Mouse (Mus musculus): ENCODE results near the gene Hmcn1. TPM values are rescaled to one million over a fixed set of nuclear protein-coding genes. Genes with fewer than 3 reads are reported as not detected.

The Hmcn1 gene
- total and polyA plus RNA-seq, 3 experiments = 11.9 to 23.5 (median 13.7) TPM

DNA sequence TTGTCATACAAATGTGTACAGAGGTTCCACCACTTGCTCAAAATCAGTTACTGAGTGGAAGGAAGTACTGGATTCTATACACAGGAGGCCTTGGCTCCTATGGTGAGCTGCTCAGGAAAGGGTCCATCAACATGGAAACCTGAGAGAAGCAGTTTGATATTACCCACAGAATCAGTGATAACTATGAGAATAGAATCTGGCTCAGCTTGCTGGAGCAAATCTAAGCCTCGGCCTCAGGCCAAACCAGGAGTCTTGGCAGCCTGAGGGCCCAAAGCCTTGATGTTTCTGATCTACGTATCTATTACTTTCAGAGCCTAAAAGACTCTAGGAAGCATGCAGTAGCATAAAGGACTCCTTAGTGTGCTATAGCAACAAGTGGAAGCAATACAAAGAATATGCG, 220.3 kb downstream of the Hmcn1 start:
- Histone ChIP-seq H3K4me3 (no peak overlapping the region), H3K4me1 (ENCODE audit: control insufficient read depth, insufficient read depth, low read length) (no peaks in the 10 kb centered on the region), H3K79me2 (replicated peaks; ENCODE audit: control insufficient read depth, insufficient read depth, low read length) (no peaks in the 10 kb centered on the region), H3K9ac (ENCODE audit: low read depth, low read length) (no peak overlapping the region), H3K27me3 (ENCODE audit: control insufficient read depth, insufficient read depth, low read length) (no peaks in the 10 kb centered on the region), H3K27ac (no peak overlapping the region), H3K36me3 (ENCODE audit: control insufficient read depth, insufficient read depth, low read length) (no peaks in the 10 kb centered on the region)
- WGBS = 61% methylated on average over 3 of the region's 3 CpGs
- intact Hi-C loops (cut with DNase I) = no loop called here
- no peak for DNase-seq
- TF ChIP-seq POLR2A (IDR thresholded peaks at IDR 0.05; ENCODE audit: insufficient read depth, low read depth, low read length) (no peak), EP300 (IDR thresholded peaks at IDR 0.05; ENCODE audit: insufficient read depth, low read depth, low read length) (no peak), CTCF (IDR thresholded peaks at IDR 0.05) (no peak)

GRCm38 (mm10) chr1:150770948-150771521, 222.2 kb downstream of the Hmcn1 start:
- Histone ChIP-seq H3K36me3 (ENCODE audit: control insufficient read depth, insufficient read depth, low read length) (no peaks in the 10 kb centered on the region), H3K27me3 (ENCODE audit: control insufficient read depth, insufficient read depth, low read length) (no peaks in the 10 kb centered on the region), H3K4me1 (ENCODE audit: control insufficient read depth, insufficient read depth, low read length) (no peaks in the 10 kb centered on the region), H3K4me3 (no peak overlapping the region), H3K9ac (ENCODE audit: low read depth, low read length) (no peak overlapping the region), H3K27ac (no peak overlapping the region), H3K79me2 (replicated peaks; ENCODE audit: control insufficient read depth, insufficient read depth, low read length) (no peaks in the 10 kb centered on the region)
- TF ChIP-seq CTCF (IDR thresholded peaks at IDR 0.05) (no peak), POLR2A (IDR thresholded peaks at IDR 0.05; ENCODE audit: insufficient read depth, low read depth, low read length) (no peak), EP300 (IDR thresholded peaks at IDR 0.05; ENCODE audit: insufficient read depth, low read depth, low read length) (no peak)
- no peak for DNase-seq
- intact Hi-C loops (cut with DNase I) = no loop called here
- 74% methylated on average over 7 of the region's 7 CpGs for WGBS

DNA sequence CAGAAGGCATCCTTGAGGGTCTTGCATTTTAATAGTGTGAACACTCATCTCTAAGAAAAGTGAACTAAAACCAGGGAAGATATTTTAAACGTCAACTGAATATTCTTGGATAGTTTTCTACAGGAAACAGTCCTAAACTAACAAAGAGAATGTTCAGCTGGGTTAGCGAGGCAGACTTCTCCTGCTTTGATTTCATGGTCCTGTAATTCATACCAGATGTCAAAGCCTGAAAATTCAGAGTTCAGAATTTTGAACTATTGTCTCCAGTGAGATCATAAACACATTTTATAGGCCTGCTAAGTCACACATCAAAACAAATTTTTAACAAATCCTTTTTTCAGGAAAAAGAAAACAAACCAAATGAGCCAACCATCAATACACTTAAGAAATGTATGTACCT, 223.4 kb downstream of the Hmcn1 start:
- Histone ChIP-seq H3K27ac (no peak overlapping the region), H3K27me3 (ENCODE audit: control insufficient read depth, insufficient read depth, low read length) (no peaks in the 10 kb centered on the region), H3K4me1 (ENCODE audit: control insufficient read depth, insufficient read depth, low read length) (no peaks in the 10 kb centered on the region), H3K4me3 (no peak overlapping the region), H3K36me3 (ENCODE audit: control insufficient read depth, insufficient read depth, low read length) (no peaks in the 10 kb centered on the region), H3K9ac (ENCODE audit: low read depth, low read length) (no peak overlapping the region), H3K79me2 (replicated peaks; ENCODE audit: control insufficient read depth, insufficient read depth, low read length) (no peaks in the 10 kb centered on the region)
- intact Hi-C loops (cut with DNase I) = no loop called here
- WGBS = 58% methylated on average over 2 of the region's 2 CpGs
- DNase-seq = no peak
- no peak for TF ChIP-seq EP300 (IDR thresholded peaks at IDR 0.05; ENCODE audit: insufficient read depth, low read depth, low read length)
- TF ChIP-seq CTCF (IDR thresholded peaks at IDR 0.05) = no peak
- TF ChIP-seq POLR2A (IDR thresholded peaks at IDR 0.05; ENCODE audit: insufficient read depth, low read depth, low read length) = no peak

DNA sequence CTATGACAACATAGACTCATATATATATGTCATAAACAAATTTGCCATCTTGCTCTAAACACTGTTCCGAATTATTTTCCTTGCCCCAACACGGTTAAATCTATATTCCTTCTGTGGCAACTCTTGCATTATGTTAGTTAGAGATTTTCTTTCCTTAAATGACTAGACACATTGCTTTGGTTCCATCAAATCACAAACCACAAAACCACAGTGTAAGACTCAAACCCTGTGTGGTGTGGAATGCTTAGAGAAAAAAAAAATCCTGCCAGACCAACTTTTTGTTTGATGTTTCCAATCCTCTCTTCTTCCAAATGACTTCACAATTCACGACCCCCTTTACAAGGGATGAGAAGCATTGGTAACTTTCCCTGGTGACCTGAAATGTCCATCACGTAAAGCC, 231.6 kb downstream of the Hmcn1 start:
- intact Hi-C loops (cut with DNase I) = no loop called here
- TF ChIP-seq EP300 (IDR thresholded peaks at IDR 0.05; ENCODE audit: insufficient read depth, low read depth, low read length) (no peak), POLR2A (IDR thresholded peaks at IDR 0.05; ENCODE audit: insufficient read depth, low read depth, low read length) (no peak)
- H3K36me3 ChIP-seq (ENCODE audit: control insufficient read depth, insufficient read depth, low read length) = peaks cover 13% of the 10 kb centered on the region

DNA sequence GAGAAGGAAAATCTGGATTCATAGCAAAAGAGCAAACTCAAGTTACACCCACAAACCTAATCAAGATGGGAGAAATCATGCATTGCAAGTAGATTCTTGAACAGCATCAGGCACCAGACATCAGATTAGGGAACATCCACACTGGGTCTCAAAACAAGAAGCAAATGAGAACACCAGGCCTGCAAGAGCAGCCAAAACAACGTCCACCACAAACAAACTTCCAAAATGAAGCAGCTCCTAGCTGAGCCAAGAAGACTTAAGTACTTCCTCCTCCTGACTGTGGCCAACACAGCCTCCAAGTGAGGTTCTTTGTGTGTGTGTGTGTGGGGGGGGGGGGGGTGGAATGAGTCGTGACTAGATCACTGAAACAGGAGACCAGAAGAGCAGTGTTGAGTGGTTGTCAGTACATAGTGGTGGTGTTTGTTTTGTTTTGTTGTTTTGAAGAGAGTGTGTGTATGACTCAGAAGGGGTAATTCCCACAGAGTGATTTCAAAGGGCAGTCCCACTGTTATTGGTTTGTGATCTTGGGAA, 232.4 kb downstream of the Hmcn1 start:
- no peak for TF ChIP-seq POLR2A (IDR thresholded peaks at IDR 0.05; ENCODE audit: insufficient read depth, low read depth, low read length)
- TF ChIP-seq CTCF (IDR thresholded peaks at IDR 0.05) = no peak
- peak; percentile 34; the same call in 1 of the 2 replicates for TF ChIP-seq EP300 (IDR thresholded peaks at IDR 0.05; ENCODE audit: insufficient read depth, low read depth, low read length)
- Histone ChIP-seq H3K9ac (ENCODE audit: low read depth, low read length) (no peak overlapping the region), H3K4me3 (no peak overlapping the region), H3K27me3 (ENCODE audit: control insufficient read depth, insufficient read depth, low read length) (no peaks in the 10 kb centered on the region; the same call in 1 of the 2 replicates), H3K4me1 (ENCODE audit: control insufficient read depth, insufficient read depth, low read length) (peaks cover 6% of the 10 kb centered on the region), H3K79me2 (replicated peaks; ENCODE audit: control insufficient read depth, insufficient read depth, low read length) (no peaks in the 10 kb centered on the region), H3K27ac (no peak overlapping the region), H3K36me3 (ENCODE audit: control insufficient read depth, insufficient read depth, low read length) (peaks cover 13% of the 10 kb centered on the region)
- WGBS = 11% methylated on average over 2 of the region's 2 CpGs
- DNase-seq = peak in 1 of 2 experiments; percentile 47
- intact Hi-C loops (cut with DNase I) = no loop called here

More for the DNA sequence above, 231.6 kb downstream of the Hmcn1 start:
- no peak overlapping the region for H3K27ac ChIP-seq
- H3K79me2 ChIP-seq (replicated peaks; ENCODE audit: control insufficient read depth, insufficient read depth, low read length) = no peaks in the 10 kb centered on the region
- H3K27me3 ChIP-seq (ENCODE audit: control insufficient read depth, insufficient read depth, low read length) = no peaks in the 10 kb centered on the region; the same call in 1 of the 2 replicates
- no peak for DNase-seq
- no peak overlapping the region for H3K4me3 ChIP-seq
- peaks cover 6% of the 10 kb centered on the region for H3K4me1 ChIP-seq (ENCODE audit: control insufficient read depth, insufficient read depth, low read length)
- 92% methylated on average over 4 of the region's 4 CpGs for whole genome bisulfite sequencing
- no peak overlapping the region for H3K9ac ChIP-seq (ENCODE audit: low read depth, low read length)

GRCm38 (mm10) chr1:150759476-150760079, 233.7 kb downstream of the Hmcn1 start:
- H3K4me1 ChIP-seq (ENCODE audit: control insufficient read depth, insufficient read depth, low read length) = peaks cover 6% of the 10 kb centered on the region
- intact Hi-C loops (cut with DNase I) = no loop called here
- 6% methylated on average over 2 of the region's 2 CpGs for WGBS
- H3K36me3 ChIP-seq (ENCODE audit: control insufficient read depth, insufficient read depth, low read length) = peaks cover 13% of the 10 kb centered on the region
- no peak overlapping the region for H3K9ac ChIP-seq (ENCODE audit: low read depth, low read length)
- H3K4me3 ChIP-seq = no peak overlapping the region
- H3K27ac ChIP-seq = peak overlapping the region; percentile 4; the same call in 1 of the 2 replicates
- no peaks in the 10 kb centered on the region for H3K79me2 ChIP-seq (replicated peaks; ENCODE audit: control insufficient read depth, insufficient read depth, low read length)
- peak; percentile 65 to 71 for DNase-seq
- TF ChIP-seq POLR2A (IDR thresholded peaks at IDR 0.05; ENCODE audit: insufficient read depth, low read depth, low read length) (peak; percentile 43; the same call in 1 of the 2 replicates), EP300 (IDR thresholded peaks at IDR 0.05; ENCODE audit: insufficient read depth, low read depth, low read length) (peak; percentile 63; the same call in 1 of the 2 replicates), CTCF (IDR thresholded peaks at IDR 0.05) (no peak)
- no peaks in the 10 kb centered on the region; the same call in 1 of the 2 replicates for H3K27me3 ChIP-seq (ENCODE audit: control insufficient read depth, insufficient read depth, low read length)

All from heart, adult 2 months (tissue).